Mouse (Mus musculus) layer of hippocampus, adult 6 months (tissue): ENCODE measurements around the gene Crhr1. TPM values are rescaled to one million over a fixed set of nuclear protein-coding genes. Genes with fewer than 3 reads are reported as not detected.

Experiments
- long read RNA-seq, 2 experiments: library from polyadenylated mRNA; unstranded; transcript quantifications; one replicate each; pipeline ENCODE4 v2.0.0; 2019 to 2020
- polyA plus RNA-seq: library from polyadenylated mRNA; unstranded; fragments of <200 nt; fragmentation: Nextera tagmentation; gene quantifications from 2 replicates; pipeline ENCODE4 v1.2.3, GENCODE M21; 2021

Crhr1 gene
- 4.1 and 6.8 TPM in 2 replicates for polyA plus RNA-seq
- long read RNA-seq, experiment 1, transcript Crhr1-201 (13 exons, 2,460 nt) = major isoform, 10 of 12 reads
- long read RNA-seq, experiment 1, partial matches to known transcripts = 0 of 12 reads
- long read RNA-seq, experiment 1, other reads (novel, unspliced or antisense) = 2 of 12 reads
- long read RNA-seq, experiment 2, transcript Crhr1-201 (13 exons, 2,460 nt) = major isoform, 30 of 48 reads
- long read RNA-seq, experiment 2, partial matches to known transcripts = 1 of 48 reads
- long read RNA-seq, experiment 2, other reads (novel, unspliced or antisense) = 17 of 48 reads

DNA sequence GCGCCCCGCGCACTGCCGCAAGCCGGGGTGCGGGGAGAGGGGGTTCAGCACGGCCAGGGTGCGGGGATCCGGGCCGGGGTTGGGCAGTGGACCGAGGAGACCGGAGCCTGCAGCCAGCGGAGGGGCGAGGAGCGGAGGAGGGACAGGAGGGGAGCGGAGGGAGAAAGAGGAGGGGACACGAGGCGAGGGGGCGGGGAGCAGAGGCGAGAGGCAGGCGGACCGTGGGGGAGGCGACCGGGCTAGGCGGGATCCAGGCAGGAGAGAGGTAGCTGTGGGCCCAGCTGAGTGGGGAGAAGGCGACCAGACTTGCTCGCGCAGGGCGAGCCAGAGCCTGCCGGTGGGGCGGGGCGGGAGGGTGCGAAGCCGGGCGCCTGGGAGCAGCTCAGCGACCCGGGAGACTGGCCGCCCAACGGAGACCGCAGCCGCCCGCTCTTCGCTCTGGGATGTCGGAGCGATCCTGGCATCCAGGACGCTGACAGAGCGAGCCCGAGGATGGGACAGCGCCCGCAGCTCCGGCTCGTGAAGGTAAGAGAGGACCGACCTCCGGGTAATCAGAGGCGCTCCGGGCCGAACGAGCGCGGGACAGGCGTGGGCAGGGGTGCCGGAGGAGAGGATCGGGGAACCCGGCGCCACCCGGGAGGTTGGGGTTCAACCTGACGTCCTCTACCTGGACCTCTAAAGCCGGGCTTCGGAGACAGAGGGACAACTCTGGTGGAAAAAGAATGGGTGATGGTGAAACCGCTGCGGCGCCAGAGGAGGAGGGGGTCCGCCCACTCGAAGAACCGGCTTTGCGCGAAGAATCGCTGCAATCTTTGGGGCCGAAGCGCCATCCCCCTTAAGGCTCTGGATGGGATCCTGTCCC lies at the start of gene Crhr1:
Gene Crhr1 (plus strand): TSS at position 276 of the 862 bp plus-strand sequence.

DNA sequence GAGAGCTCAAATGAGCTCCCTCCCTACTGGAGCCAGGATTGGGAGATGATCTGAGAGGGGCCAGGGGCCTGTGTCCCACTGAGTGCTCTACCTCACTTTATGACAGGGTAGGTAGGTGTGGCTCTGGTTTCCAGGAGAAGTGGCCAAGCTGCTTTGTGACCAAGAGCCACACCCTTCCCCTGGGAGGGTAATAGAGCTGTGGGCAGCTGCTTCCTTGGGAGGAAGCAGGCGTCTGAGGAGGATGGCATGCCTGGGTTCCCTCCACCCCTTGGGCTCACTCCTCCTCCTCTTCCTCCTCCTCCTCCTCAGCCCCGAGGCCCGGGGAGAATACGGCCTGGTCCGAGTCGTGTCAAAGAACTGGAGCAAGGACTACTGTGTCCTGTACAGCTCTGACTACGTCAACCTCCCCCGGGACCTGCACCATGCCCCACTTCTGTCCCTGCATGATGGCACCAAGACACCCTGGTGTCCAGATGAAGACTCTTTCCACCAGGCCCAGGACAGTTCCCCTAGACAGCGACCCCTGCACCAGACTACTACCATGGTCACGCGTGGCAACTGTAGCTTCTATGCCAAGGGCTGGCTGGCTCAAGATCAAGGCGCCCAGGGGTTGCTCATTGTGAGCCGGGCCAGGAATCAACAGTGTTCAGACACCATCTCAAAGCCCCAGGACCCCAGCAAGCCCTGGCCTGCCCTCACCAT lies 53.6 kb downstream of the Crhr1 start, which contains the start of gene Sppl2c:
Gene Sppl2c (plus strand): TSS at position 193 of the 702 bp plus-strand sequence.

Other genes starting within 250 kb of the Crhr1 start
- gene Nsf, start 178.8 kb upstream of the Crhr1 start, polyA plus RNA-seq = 294 TPM in 2 replicates
- gene Arf2, start 166.1 kb upstream of the Crhr1 start, polyA plus RNA-seq = 35.7 and 37.9 TPM in 2 replicates
- not detected in 2 replicates for gene Sppl2c, start 53.5 kb downstream of the Crhr1 start, polyA plus RNA-seq
- 187 and 243 TPM in 2 replicates for gene Mapt, start 98.5 kb downstream of the Crhr1 start, polyA plus RNA-seq